Mouse (Mus musculus): ENCODE data around the gene Filip1l.

Gene Filip1l

GRCm38 (mm10) chr16:57398387-57399214 is 45.7 kb downstream of the Filip1l start:
- peak; percentile 76 for DNase-seq (ENCODE audit: low spot score)

GRCm38 (mm10) chr16:57399566-57399965 is 46.7 kb downstream of the Filip1l start:
- DNase-seq (ENCODE audit: low spot score): no peak

GRCm38 (mm10) chr16:57401702-57402101 is 48.8 kb downstream of the Filip1l start:
- DNase-seq (ENCODE audit: low spot score): no peak

GRCm38 (mm10) chr16:57402910-57403309 is 50.0 kb downstream of the Filip1l start:
- no peak for DNase-seq (ENCODE audit: low spot score)

- DNase-seq (ENCODE audit: low spot score): no peak
Observed at GRCm38 (mm10) chr16:57403825-57404224, 50.9 kb downstream of the Filip1l start.

- DNase-seq (ENCODE audit: low spot score): no peak
Observed at GRCm38 (mm10) chr16:57412766-57413165, 59.9 kb downstream of the Filip1l start.

GRCm38 (mm10) chr16:57416049-57416448 is 63.2 kb downstream of the Filip1l start:
- no peak for DNase-seq (ENCODE audit: low spot score)

- DNase-seq (ENCODE audit: low spot score): no peak
Observed at GRCm38 (mm10) chr16:57417017-57417416, 64.1 kb downstream of the Filip1l start.

GRCm38 (mm10) chr16:57417955-57418354 is 65.1 kb downstream of the Filip1l start:
- no peak for DNase-seq (ENCODE audit: low spot score)

- DNase-seq (ENCODE audit: low spot score): no peak
Observed at GRCm38 (mm10) chr16:57419332-57419731, 66.4 kb downstream of the Filip1l start.

- DNase-seq (ENCODE audit: low spot score): no peak
Observed at GRCm38 (mm10) chr16:57419881-57420280, 67.0 kb downstream of the Filip1l start.

GRCm38 (mm10) chr16:57420773-57421556 is 68.1 kb downstream of the Filip1l start:
- DNase-seq (ENCODE audit: low spot score): no peak

GRCm38 (mm10) chr16:57421680-57422417 is 69.0 kb downstream of the Filip1l start:
- no peak for DNase-seq (ENCODE audit: low spot score)

GRCm38 (mm10) chr16:57423001-57423800 is 70.3 kb downstream of the Filip1l start:
- DNase-seq (ENCODE audit: low spot score): no peak

- DNase-seq (ENCODE audit: low spot score): no peak
Observed at GRCm38 (mm10) chr16:57426680-57427079, 73.8 kb downstream of the Filip1l start.

GRCm38 (mm10) chr16:57427516-57428285 is 74.8 kb downstream of the Filip1l start:
- no peak for DNase-seq (ENCODE audit: low spot score)

GRCm38 (mm10) chr16:57428977-57429376 is 76.1 kb downstream of the Filip1l start:
- DNase-seq (ENCODE audit: low spot score): no peak

GRCm38 (mm10) chr16:57431294-57431693 is 78.4 kb downstream of the Filip1l start:
- no peak for DNase-seq (ENCODE audit: low spot score)

- DNase-seq (ENCODE audit: low spot score): no peak
Observed at GRCm38 (mm10) chr16:57433173-57433572, 80.3 kb downstream of the Filip1l start.

- no peak for DNase-seq (ENCODE audit: low spot score)
Observed at GRCm38 (mm10) chr16:57433671-57434070, 80.8 kb downstream of the Filip1l start.

- DNase-seq (ENCODE audit: low spot score): no peak
Observed at GRCm38 (mm10) chr16:57434640-57435039, 81.7 kb downstream of the Filip1l start.

Data from layer of hippocampus, adult 9-10 months (tissue).